Mouse (Mus musculus): ENCODE measurements at regions not wholly inside any gene's neighbourhood (a gene's known extent, or its start where the extent isn't known, plus 50 kb on each side); places are given as distances from the start of the nearest gene placed in this dataset.
A peak's percentile ranks its signal among the peaks of the same experiment; 100 is the strongest.

DNA sequence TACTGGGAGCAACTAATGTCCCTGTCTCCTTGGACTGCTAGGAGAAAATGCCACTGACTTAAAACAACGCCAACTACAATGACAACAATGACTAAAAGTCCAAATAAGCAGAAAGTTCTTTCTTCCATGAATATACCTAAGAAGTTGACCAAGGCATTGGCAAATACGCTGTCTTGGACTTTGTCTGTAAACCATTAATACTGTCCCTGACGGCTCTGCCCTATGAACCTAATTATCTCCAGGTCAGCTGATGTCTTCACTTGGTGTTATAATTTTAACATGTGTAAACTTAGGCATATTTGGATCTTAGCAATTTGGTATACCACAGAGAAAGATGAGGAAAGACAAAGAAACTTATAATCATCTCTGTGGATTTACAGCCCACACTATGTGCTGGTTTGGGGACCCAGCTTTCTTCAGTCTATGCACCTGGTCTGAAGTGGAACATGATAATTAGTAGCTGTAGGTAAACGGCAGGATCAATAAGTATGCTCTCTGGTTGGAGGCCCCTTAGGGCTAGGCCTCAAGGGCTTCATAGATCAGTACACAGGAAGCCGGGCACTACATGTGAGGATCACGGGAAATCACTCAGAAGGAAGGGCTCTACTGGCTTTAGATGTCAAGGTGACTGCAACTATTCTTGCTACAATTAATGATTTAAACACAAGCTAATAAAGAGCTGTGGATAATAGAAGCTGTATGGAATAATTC is 380.3 kb upstream of the Adgrl2 start:
- 83% methylated on average over 6 of the region's 6 CpGs for WGBS
- Histone ChIP-seq H3K27ac (no peak overlapping the region), H3K4me3 (no peak overlapping the region), H3K9ac (no peak overlapping the region), H3K9me3 (no peaks in the 10 kb centered on the region), H3K36me3 (no peaks in the 10 kb centered on the region), H3K4me1 (no peaks in the 10 kb centered on the region), H3K4me2 (no peak overlapping the region), H3K27me3 (no peaks in the 10 kb centered on the region)
- no peak for ATAC-seq (ENCODE audit: insufficient number of reproducible peaks, low FRiP score, low TSS enrichment, low read depth)

DNA sequence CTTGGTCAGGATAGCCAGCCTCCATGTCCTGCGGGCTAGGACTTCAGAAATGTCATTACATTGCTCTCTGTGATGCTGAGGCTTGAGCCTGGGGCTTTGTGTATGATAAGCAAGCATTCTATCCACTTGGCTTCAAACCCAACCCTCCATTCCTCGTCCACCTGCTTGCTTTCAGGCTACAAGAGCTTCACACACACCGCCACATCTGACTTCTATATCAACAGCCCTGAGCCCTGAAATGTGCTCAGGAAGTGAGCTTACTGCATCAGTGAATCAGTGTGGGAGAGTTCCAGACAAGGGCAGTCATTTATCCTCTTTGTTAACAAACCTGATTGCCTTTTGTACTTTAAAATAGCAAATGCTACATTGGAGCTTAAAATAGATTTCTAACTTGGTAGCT is 377.5 kb upstream of the Adgrl2 start:
- no peaks in the 10 kb centered on the region for H3K36me3 ChIP-seq
- no peaks in the 10 kb centered on the region for H3K9me3 ChIP-seq
- H3K27me3 ChIP-seq: no peaks in the 10 kb centered on the region
- no peak for ATAC-seq (ENCODE audit: insufficient number of reproducible peaks, low FRiP score, low TSS enrichment, low read depth)
- H3K9ac ChIP-seq: no peak overlapping the region
- peaks cover 4% of the 10 kb centered on the region; the same call in 1 of the 2 replicates for H3K4me1 ChIP-seq
- 80% methylated on average over 3 of the region's 3 CpGs for WGBS
- no peak overlapping the region for H3K4me3 ChIP-seq
- no peak overlapping the region for H3K27ac ChIP-seq
- no peak overlapping the region for H3K4me2 ChIP-seq

DNA sequence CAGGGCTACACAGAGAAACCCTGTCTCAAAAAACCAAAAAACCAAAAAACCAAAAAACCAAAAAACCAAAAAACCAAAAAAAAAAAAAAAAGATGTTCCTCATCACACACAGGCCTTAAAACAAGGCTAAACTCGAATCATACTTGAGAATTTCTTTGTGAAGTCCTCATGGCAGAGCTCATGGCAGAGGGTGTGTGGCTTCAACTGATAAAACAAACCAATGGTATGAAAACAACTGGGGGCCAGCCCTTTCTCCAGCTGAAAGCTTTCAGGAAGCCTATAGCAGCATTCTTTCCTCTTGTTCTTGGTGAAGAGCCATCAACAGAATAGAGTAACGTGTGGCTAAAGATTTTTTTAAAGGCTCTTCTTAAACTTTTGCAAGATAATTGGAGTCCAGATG is 369.8 kb upstream of the Adgrl2 start:
- H3K9me3 ChIP-seq: no peaks in the 10 kb centered on the region
- 66% methylated on average over 2 of the region's 2 CpGs for WGBS
- no peaks in the 10 kb centered on the region for H3K36me3 ChIP-seq
- H3K4me3 ChIP-seq: no peak overlapping the region
- no peaks in the 10 kb centered on the region for H3K27me3 ChIP-seq
- no peak for ATAC-seq (ENCODE audit: insufficient number of reproducible peaks, low FRiP score, low TSS enrichment, low read depth)
- H3K4me1 ChIP-seq: peaks cover 16% of the 10 kb centered on the region
- no peak overlapping the region for H3K9ac ChIP-seq
- no peak overlapping the region for H3K4me2 ChIP-seq
- H3K27ac ChIP-seq: no peak overlapping the region

DNA sequence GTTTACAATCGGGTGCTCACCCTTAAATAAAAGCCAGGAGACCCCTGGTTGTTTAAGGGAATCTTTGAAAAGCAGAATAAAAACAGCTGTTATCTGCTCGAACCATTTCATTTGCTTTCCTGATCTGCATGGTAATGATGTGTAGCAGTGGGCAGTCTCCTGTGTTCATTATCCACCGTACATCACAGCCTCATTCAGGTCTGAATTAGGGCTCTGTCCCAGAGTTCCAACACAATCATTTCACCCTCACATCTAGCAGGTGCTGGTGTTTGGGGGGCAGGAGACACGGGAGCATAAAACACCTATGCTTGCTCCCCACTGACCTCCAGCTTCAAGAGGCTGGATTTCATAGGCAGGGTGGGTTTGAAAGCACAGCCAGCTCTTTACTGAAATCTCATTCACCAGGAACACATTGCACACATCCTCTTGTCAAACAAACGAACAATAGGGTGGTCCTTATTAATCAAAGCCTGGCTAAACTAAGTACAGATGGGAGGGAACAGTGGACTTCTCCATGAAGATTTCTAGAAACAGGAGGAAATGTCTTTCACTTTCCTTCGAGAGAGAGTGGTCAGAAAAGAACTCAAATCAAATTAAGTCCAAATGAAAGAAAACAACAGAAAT is 368.3 kb upstream of the Adgrl2 start:
- H3K4me2 ChIP-seq: 0 out of 2 replicates have a peak overlapping the region, but pooled peaks have one; percentile 17

DNA sequence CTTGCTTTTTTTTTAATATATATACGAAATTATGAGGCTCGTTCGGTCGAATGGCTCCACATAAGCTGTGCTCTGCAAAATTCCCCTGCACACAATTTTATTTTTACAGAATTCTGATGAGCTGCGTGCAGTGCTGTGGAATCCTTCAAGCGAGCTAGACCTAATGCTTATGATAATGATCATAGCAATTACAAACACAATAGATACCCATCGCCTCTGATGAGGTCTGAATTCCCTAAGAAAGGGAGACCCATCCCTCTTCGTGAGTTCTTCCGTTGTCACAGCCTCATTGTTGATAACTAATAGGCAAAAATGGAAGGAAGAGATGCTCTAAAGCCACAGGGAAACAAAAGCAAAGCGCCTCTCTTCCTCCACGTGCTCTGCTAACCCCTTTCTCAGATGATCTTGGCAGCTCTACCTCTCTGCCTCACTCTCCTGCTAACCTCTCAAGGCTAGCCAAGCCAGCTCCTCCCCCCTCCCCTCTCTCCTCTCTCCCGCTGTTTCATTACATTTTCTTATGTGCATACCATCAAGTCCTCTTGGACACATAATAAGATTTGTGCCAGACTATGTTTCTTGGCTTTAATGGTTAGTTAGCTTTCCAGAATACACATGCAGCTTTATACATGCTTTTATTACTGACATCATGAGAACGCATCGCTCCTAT is 367.7 kb upstream of the Adgrl2 start:
- peaks cover 16% of the 10 kb centered on the region for H3K4me1 ChIP-seq
- no peaks in the 10 kb centered on the region for H3K9me3 ChIP-seq
- WGBS: 35% methylated on average over 14 of the region's 14 CpGs
- H3K27me3 ChIP-seq: no peaks in the 10 kb centered on the region
- H3K4me2 ChIP-seq: peak overlapping the region; percentile 17; the same call in 1 of the 2 replicates
- H3K9ac ChIP-seq: no peak overlapping the region
- no peak overlapping the region for H3K4me3 ChIP-seq
- ATAC-seq (ENCODE audit: insufficient number of reproducible peaks, low FRiP score, low TSS enrichment, low read depth): peak; percentile 63; the same call in 1 of the 2 replicates
- H3K36me3 ChIP-seq: no peaks in the 10 kb centered on the region
- H3K27ac ChIP-seq: peak overlapping the region; percentile 59

More for the DNA sequence above, 368.3 kb upstream of the Adgrl2 start:
- no peak overlapping the region for H3K9ac ChIP-seq
- peaks cover 16% of the 10 kb centered on the region for H3K4me1 ChIP-seq
- H3K4me3 ChIP-seq: no peak overlapping the region
- H3K9me3 ChIP-seq: no peaks in the 10 kb centered on the region
- no peaks in the 10 kb centered on the region for H3K27me3 ChIP-seq
- H3K27ac ChIP-seq: peak overlapping the region; percentile 59
- no peak; the same call in 1 of the 2 replicates for ATAC-seq (ENCODE audit: insufficient number of reproducible peaks, low FRiP score, low TSS enrichment, low read depth)
- no peaks in the 10 kb centered on the region for H3K36me3 ChIP-seq
- 25% methylated on average over 6 of the region's 6 CpGs for WGBS

DNA sequence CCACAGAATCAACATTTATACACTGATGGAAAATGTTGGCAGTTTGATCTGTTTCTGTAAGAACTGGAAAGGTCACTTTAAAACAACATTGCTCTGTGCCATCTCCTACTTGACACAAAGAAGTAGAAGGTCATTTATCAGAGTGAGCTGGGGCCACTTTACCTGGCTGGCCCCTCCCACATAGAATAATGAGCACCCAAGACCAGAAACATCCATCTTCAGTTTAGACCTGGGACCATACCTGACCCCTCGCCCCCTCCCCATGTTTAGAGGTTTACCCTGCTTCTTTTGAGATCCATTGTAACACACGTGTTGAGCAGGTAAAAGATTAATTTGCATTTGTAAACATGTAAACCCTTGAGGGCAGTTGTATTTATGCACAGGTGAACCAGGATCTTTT is 366.8 kb upstream of the Adgrl2 start:
- H3K36me3 ChIP-seq: no peaks in the 10 kb centered on the region
- no peaks in the 10 kb centered on the region for H3K27me3 ChIP-seq
- no peak overlapping the region for H3K27ac ChIP-seq
- 56% methylated on average over 2 of the region's 2 CpGs for WGBS
- no peak overlapping the region for H3K9ac ChIP-seq
- H3K4me1 ChIP-seq: peaks cover 16% of the 10 kb centered on the region
- H3K4me3 ChIP-seq: no peak overlapping the region
- H3K4me2 ChIP-seq: no peak overlapping the region
- no peak for ATAC-seq (ENCODE audit: insufficient number of reproducible peaks, low FRiP score, low TSS enrichment, low read depth)
- no peaks in the 10 kb centered on the region for H3K9me3 ChIP-seq

DNA sequence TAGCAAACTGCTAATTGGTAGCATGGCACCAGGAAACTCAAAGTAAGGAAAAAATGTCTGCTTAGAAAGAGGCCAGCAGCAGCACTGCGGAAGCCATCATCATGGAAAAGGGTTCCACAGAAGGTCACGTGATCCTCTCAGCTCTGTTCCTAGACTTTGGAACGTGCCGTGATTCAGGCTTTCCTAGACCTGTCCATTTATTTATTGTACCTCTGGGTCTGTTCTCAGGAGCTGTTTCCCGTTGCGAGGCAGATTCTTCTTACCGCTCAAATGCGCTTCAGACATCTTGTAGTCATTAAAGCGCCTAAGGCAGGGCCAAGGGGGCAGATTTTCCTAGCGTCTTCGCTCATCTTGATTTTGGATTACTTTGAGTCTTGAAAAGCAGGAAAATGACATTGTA is 365.0 kb upstream of the Adgrl2 start:
- Histone ChIP-seq H3K9me3 (no peaks in the 10 kb centered on the region), H3K36me3 (no peaks in the 10 kb centered on the region), H3K4me1 (peaks cover 16% of the 10 kb centered on the region), H3K9ac (no peak overlapping the region), H3K4me2 (no peak overlapping the region), H3K4me3 (no peak overlapping the region), H3K27ac (no peak overlapping the region), H3K27me3 (no peaks in the 10 kb centered on the region)
- WGBS: 65% methylated on average over 11 of the region's 11 CpGs
- peak; percentile 72 for ATAC-seq (ENCODE audit: insufficient number of reproducible peaks, low FRiP score, low TSS enrichment, low read depth)

DNA sequence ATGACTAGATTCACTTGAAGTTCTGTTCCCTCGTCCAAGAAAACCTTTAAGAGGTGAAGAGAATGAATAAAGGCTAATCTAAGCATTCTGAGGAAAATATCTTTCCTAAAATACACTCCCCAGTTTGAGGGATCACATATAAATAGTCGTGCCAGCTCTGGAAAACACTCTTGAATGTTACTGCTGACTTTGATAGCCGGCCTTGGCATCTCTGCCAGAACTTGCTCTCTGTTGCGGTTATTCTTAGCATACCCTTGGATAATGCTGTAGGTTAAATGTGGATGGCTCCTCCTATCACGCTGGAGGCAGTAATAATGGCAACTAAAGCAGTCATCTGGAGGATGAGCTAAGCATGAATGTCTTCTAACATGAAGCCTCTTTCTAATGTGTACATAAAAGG is 363.6 kb upstream of the Adgrl2 start:
- H3K9me3 ChIP-seq: no peaks in the 10 kb centered on the region
- no peaks in the 10 kb centered on the region for H3K27me3 ChIP-seq
- WGBS: 66% methylated on average over 5 of the region's 5 CpGs
- H3K27ac ChIP-seq: no peak overlapping the region
- peaks cover 23% of the 10 kb centered on the region for H3K4me1 ChIP-seq
- no peak overlapping the region for H3K4me3 ChIP-seq
- no peak overlapping the region for H3K4me2 ChIP-seq
- H3K9ac ChIP-seq: no peak overlapping the region
- no peaks in the 10 kb centered on the region for H3K36me3 ChIP-seq
- no peak for ATAC-seq (ENCODE audit: insufficient number of reproducible peaks, low FRiP score, low TSS enrichment, low read depth)

DNA sequence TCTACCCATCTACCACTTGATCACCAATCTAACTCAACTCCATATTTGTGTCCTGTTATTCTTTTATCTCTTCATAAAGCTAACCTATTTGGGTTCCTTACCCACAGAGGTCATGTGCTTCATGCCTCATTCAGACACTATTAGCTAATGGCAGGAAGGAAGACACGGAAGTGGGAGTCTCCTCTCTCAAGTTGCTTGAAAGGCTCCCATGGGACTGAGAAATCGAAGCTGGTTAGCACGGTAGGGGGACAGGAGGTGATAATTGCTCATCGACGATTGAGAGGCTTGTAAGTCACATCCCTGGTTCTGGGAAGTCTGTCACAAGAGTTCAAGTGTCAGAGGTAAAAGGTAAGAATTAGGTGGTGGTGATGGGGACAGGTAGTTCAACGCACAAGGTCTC is 362.2 kb upstream of the Adgrl2 start:
- no peaks in the 10 kb centered on the region for H3K36me3 ChIP-seq
- no peak overlapping the region for H3K27ac ChIP-seq
- no peak overlapping the region for H3K4me2 ChIP-seq
- ATAC-seq (ENCODE audit: insufficient number of reproducible peaks, low FRiP score, low TSS enrichment, low read depth): no peak
- no peaks in the 10 kb centered on the region for H3K27me3 ChIP-seq
- no peaks in the 10 kb centered on the region for H3K9me3 ChIP-seq
- H3K4me1 ChIP-seq: peaks cover 15% of the 10 kb centered on the region
- 51% methylated on average over 6 of the region's 6 CpGs for WGBS
- H3K9ac ChIP-seq: no peak overlapping the region
- no peak overlapping the region for H3K4me3 ChIP-seq

DNA sequence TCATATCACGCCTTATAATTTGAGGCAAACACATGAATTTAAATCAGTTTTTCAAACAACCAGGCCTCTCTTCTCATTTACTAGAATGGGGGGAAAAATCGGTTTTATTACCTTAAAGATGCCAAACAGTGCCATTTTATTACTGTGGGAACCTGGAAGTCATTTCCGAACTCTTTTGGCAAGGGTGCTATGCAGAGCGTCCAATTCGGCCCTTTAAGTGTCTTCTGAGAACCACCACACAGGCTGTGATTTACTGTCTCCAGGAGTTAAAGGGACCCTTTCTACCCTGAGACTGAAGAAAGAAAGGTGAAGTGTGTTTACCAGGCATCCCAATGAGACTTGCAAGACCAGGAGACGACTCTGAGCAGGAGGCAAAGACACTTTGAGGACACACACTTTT is 359.4 kb upstream of the Adgrl2 start:
- Histone ChIP-seq H3K9ac (no peak overlapping the region), H3K36me3 (no peaks in the 10 kb centered on the region), H3K27me3 (no peaks in the 10 kb centered on the region), H3K9me3 (no peaks in the 10 kb centered on the region), H3K27ac (no peak overlapping the region), H3K4me3 (no peak overlapping the region), H3K4me2 (no peak overlapping the region), H3K4me1 (peaks cover 18% of the 10 kb centered on the region)
- no peak for ATAC-seq (ENCODE audit: insufficient number of reproducible peaks, low FRiP score, low TSS enrichment, low read depth)
- 23% methylated on average over 6 of the region's 6 CpGs for WGBS

DNA sequence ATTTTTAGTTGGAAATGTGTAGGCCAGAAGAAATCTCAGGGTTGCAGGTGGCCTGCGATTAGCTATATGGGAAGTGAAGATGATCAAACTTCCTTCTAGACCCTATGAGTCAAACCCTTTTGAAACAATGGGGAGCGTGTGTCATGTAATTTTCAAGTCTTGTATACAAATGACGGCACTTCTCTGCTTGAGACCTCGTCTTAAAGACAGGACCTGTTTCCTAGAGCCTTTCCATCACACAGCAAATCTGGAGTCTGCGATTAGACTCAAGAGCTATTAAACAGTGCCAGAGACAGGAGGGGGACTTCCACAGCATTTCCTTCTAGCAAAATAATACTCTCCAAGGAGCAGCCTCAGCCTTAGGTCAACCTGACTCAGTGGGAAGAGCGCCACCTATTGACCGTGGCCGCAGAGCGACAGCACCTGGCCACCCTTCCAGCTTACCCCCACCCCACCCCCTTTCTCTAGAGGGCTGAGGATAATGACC is 358.9 kb upstream of the Adgrl2 start:
- H3K4me1 ChIP-seq: peaks cover 22% of the 10 kb centered on the region
- H3K27ac ChIP-seq: no peak overlapping the region
- no peak overlapping the region for H3K4me3 ChIP-seq
- no peak overlapping the region for H3K9ac ChIP-seq
- WGBS: 27% methylated on average over 9 of the region's 9 CpGs
- H3K4me2 ChIP-seq: no peak overlapping the region
- no peaks in the 10 kb centered on the region for H3K36me3 ChIP-seq
- ATAC-seq (ENCODE audit: insufficient number of reproducible peaks, low FRiP score, low TSS enrichment, low read depth): 0 out of 2 replicates have a peak, but pooled peaks have one; percentile 58
- no peaks in the 10 kb centered on the region for H3K27me3 ChIP-seq
- H3K9me3 ChIP-seq: no peaks in the 10 kb centered on the region

DNA sequence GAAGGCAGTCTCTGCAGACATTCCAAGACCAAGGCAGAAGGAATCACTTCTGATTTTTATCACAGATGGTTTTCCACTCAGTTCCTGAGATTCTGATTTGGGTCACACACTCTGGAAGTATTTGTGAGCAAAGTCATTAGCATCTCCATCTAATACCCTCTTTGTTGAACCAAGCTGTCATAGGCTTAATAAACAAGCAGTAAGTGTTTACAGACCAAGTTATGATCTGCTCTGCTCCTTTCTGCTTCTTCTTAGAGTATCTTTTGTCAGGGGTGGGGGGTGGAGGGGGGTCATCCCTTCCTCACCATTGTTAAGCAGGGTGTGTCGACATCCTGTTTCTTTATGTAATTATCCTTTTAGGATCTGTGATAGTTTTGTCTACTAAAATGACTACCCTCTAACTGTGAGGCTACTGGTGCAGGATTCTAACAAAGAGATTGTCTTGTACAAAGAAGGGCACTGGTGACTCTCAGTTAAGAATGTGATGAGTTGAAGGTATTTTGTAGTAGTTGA is 358.2 kb upstream of the Adgrl2 start:
- Histone ChIP-seq H3K4me2 (no peak overlapping the region), H3K27me3 (no peaks in the 10 kb centered on the region)
- WGBS: 73% methylated on average over 1 of the region's 1 CpGs

More for the DNA sequence above, 358.2 kb upstream of the Adgrl2 start:
- Histone ChIP-seq H3K27ac (no peak overlapping the region), H3K4me3 (no peak overlapping the region), H3K9me3 (no peaks in the 10 kb centered on the region), H3K9ac (no peak overlapping the region), H3K36me3 (no peaks in the 10 kb centered on the region), H3K4me1 (peaks cover 24% of the 10 kb centered on the region)
- ATAC-seq (ENCODE audit: insufficient number of reproducible peaks, low FRiP score, low TSS enrichment, low read depth): no peak
